Mouse (Mus musculus) layer of hippocampus, postnatal 10 days (tissue): ENCODE measurements around the gene Sptssb. TPM values are rescaled to one million over a fixed set of nuclear protein-coding genes. Genes with fewer than 3 reads are reported as not detected.

Experiments used
- DNase-seq, 2 experiments: peaks; one replicate each; pipeline ENCODE4 v3.0.0; 2021; ENCODE audit warnings: low spot score in 2 of 2
- long read RNA-seq: library from polyadenylated mRNA; stranded (forward); transcript quantifications from one replicate; pipeline ENCODE4 v2.0.0, GENCODE M21; 2023
- total RNA-seq, 2 experiments: library from RNA; stranded (reverse); gene quantifications; 2 replicates each; pipeline ENCODE4 v1.2.3; 2021

Gene Sptssb
- total RNA-seq: 1 to 10 TPM; 1.7 to 3.0 TPM
- long read RNA-seq, partial matches to known transcripts: 0 of 1 reads
- long read RNA-seq, other reads (novel, unspliced or antisense): 0 of 1 reads

GRCm38 (mm10) chr3:69859858-69860588 lies at the start of gene Sptssb:
Sptssb (minus strand) TSS chr3:69859940.
- peak; percentile 22 to 38 for DNase-seq

- no peak for DNase-seq
Observed at GRCm38 (mm10) chr3:69908074-69908473, 48.3 kb upstream of the Sptssb start.

GRCm38 (mm10) chr3:69907564-69907963 lies 47.8 kb upstream of the Sptssb start:
- DNase-seq: no peak

GRCm38 (mm10) chr3:69902787-69903477 lies 43.2 kb upstream of the Sptssb start:
- peak; percentile 21 to 30 for DNase-seq

- DNase-seq: no peak
Observed at GRCm38 (mm10) chr3:69902382-69902781, 42.6 kb upstream of the Sptssb start.

- no peak for DNase-seq
Observed at GRCm38 (mm10) chr3:69901874-69902381, 42.2 kb upstream of the Sptssb start.

GRCm38 (mm10) chr3:69900335-69900734 lies 40.6 kb upstream of the Sptssb start:
- no peak for DNase-seq

GRCm38 (mm10) chr3:69897917-69898594 lies 38.3 kb upstream of the Sptssb start:
- peak; percentile 42 to 56 for DNase-seq

- no peak for DNase-seq
Observed at GRCm38 (mm10) chr3:69895516-69895915, 35.8 kb upstream of the Sptssb start.

- DNase-seq: no peak
Observed at GRCm38 (mm10) chr3:69892187-69893094, 32.7 kb upstream of the Sptssb start.

- DNase-seq: no peak
Observed at GRCm38 (mm10) chr3:69885866-69886265, 26.1 kb upstream of the Sptssb start.

GRCm38 (mm10) chr3:69883710-69884109 lies 24.0 kb upstream of the Sptssb start:
- DNase-seq: no peak

GRCm38 (mm10) chr3:69877538-69877937 lies 17.8 kb upstream of the Sptssb start:
- no peak for DNase-seq

GRCm38 (mm10) chr3:69874721-69875120 lies 15.0 kb upstream of the Sptssb start:
- no peak for DNase-seq

- DNase-seq: no peak
Observed at GRCm38 (mm10) chr3:69872661-69873327, 13.1 kb upstream of the Sptssb start.

GRCm38 (mm10) chr3:69871174-69871573 lies 11.4 kb upstream of the Sptssb start:
- DNase-seq: no peak

- no peak for DNase-seq
Observed at GRCm38 (mm10) chr3:69869702-69870101, 10.0 kb upstream of the Sptssb start.

- DNase-seq: peak in 1 of 2 experiments; percentile 8
Observed at GRCm38 (mm10) chr3:69861789-69862395, 2.2 kb upstream of the Sptssb start.
